Mouse (Mus musculus): Measurements from ENCODE around the gene E4f1. TPM values are rescaled to one million over a fixed set of nuclear protein-coding genes. Genes with fewer than 3 reads are reported as not detected.

The E4f1 gene
- polyA plus RNA-seq, 1 experiment from 2014 or later = 20.7 TPM

Other genes starting within 250 kb of the E4f1 start
- gene Tedc2, start 249.5 kb downstream of the E4f1 start, polyA plus RNA-seq (2016; fragmentation: Nextera tagmentation; extraction: Ambion mirVana) = 12.3 and 12.6 TPM in 2 replicates
- gene Ccnf, start 218.8 kb downstream of the E4f1 start, polyA plus RNA-seq (2016; fragmentation: Nextera tagmentation; extraction: Ambion mirVana) = 93.7 and 95.4 TPM in 2 replicates
- not detected in 2 replicates for gene Abca17, start 119.2 kb downstream of the E4f1 start, polyA plus RNA-seq (2016; fragmentation: Nextera tagmentation; extraction: Ambion mirVana)
- gene Abca3, start 118.4 kb downstream of the E4f1 start, polyA plus RNA-seq (2016; fragmentation: Nextera tagmentation; extraction: Ambion mirVana) = 21.1 and 22.6 TPM in 2 replicates
- 195 and 204 TPM in 2 replicates for gene Rnps1, start 55.7 kb downstream of the E4f1 start, polyA plus RNA-seq (2016; fragmentation: Nextera tagmentation; extraction: Ambion mirVana)
- gene Eci1, start 43.7 kb downstream of the E4f1 start, polyA plus RNA-seq (2016; fragmentation: Nextera tagmentation; extraction: Ambion mirVana) = 92.1 and 100 TPM in 2 replicates
- 0.70 and 0.96 TPM in 2 replicates for gene Dnase1l2, start 27.2 kb downstream of the E4f1 start, polyA plus RNA-seq (2016; fragmentation: Nextera tagmentation; extraction: Ambion mirVana)
- 99.5 and 101 TPM in 2 replicates for gene Pgp, start 79 bp upstream of the E4f1 start, polyA plus RNA-seq (2016; fragmentation: Nextera tagmentation; extraction: Ambion mirVana)
- gene Bricd5, start 3.6 kb upstream of the E4f1 start, polyA plus RNA-seq (2016; fragmentation: Nextera tagmentation; extraction: Ambion mirVana) = 0.18 TPM in 1 of 2 replicates, not detected in the other
- gene Mlst8, start 8.8 kb upstream of the E4f1 start, polyA plus RNA-seq (2016; fragmentation: Nextera tagmentation; extraction: Ambion mirVana) = 17.2 and 19.4 TPM in 2 replicates
- 0.14 and 0.32 TPM in 2 replicates for gene Caskin1, start 18.3 kb upstream of the E4f1 start, polyA plus RNA-seq (2016; fragmentation: Nextera tagmentation; extraction: Ambion mirVana)
- gene Traf7, start 57.6 kb upstream of the E4f1 start, polyA plus RNA-seq (2016; fragmentation: Nextera tagmentation; extraction: Ambion mirVana) = 52.2 and 55.4 TPM in 2 replicates
- 1.3 and 1.9 TPM in 2 replicates for gene Rab26, start 63.9 kb upstream of the E4f1 start, polyA plus RNA-seq (2016; fragmentation: Nextera tagmentation; extraction: Ambion mirVana)
- gene Pkd1, start 79.5 kb upstream of the E4f1 start, polyA plus RNA-seq (2016; fragmentation: Nextera tagmentation; extraction: Ambion mirVana) = 6.0 and 6.5 TPM in 2 replicates
- 30.8 and 35.0 TPM in 2 replicates for gene Tsc2, start 162.3 kb upstream of the E4f1 start, polyA plus RNA-seq (2016; fragmentation: Nextera tagmentation; extraction: Ambion mirVana)
- 11.3 and 12.4 TPM in 2 replicates for gene Nthl1, start 162.4 kb upstream of the E4f1 start, polyA plus RNA-seq (2016; fragmentation: Nextera tagmentation; extraction: Ambion mirVana)
- gene Slc9a3r2, start 180.0 kb upstream of the E4f1 start, polyA plus RNA-seq (2016; fragmentation: Nextera tagmentation; extraction: Ambion mirVana) = 14.6 and 15.2 TPM in 2 replicates
- gene Npw, start 188.1 kb upstream of the E4f1 start, polyA plus RNA-seq (2016; fragmentation: Nextera tagmentation; extraction: Ambion mirVana) = 0.33 TPM in 1 of 2 replicates, not detected in the other
- 19.7 and 20.4 TPM in 2 replicates for gene Zfp598, start 199.4 kb upstream of the E4f1 start, polyA plus RNA-seq (2016; fragmentation: Nextera tagmentation; extraction: Ambion mirVana)
- gene Syngr3, start 219.6 kb upstream of the E4f1 start, polyA plus RNA-seq (2016; fragmentation: Nextera tagmentation; extraction: Ambion mirVana) = 0.06 and 0.27 TPM in 2 replicates
- 51.4 and 52.5 TPM in 2 replicates for gene Gfer, start 225.8 kb upstream of the E4f1 start, polyA plus RNA-seq (2016; fragmentation: Nextera tagmentation; extraction: Ambion mirVana)
- gene Noxo1, start 225.9 kb upstream of the E4f1 start, polyA plus RNA-seq (2016; fragmentation: Nextera tagmentation; extraction: Ambion mirVana) = 0.51 and 0.58 TPM in 2 replicates
- 65.4 and 71.8 TPM in 2 replicates for gene Tbl3, start 237.3 kb upstream of the E4f1 start, polyA plus RNA-seq (2016; fragmentation: Nextera tagmentation; extraction: Ambion mirVana)
- gene Rnf151, start 247.8 kb upstream of the E4f1 start, polyA plus RNA-seq (2016; fragmentation: Nextera tagmentation; extraction: Ambion mirVana) = 0.19 and 0.46 TPM in 2 replicates
- gene Rps2, start 247.8 kb upstream of the E4f1 start, polyA plus RNA-seq (2016; fragmentation: Nextera tagmentation; extraction: Ambion mirVana) = 1,444 and 1,454 TPM in 2 replicates